Mouse (Mus musculus) liver, adult 2 months (tissue): Measurements from ENCODE around the gene Map2k2.

Experiments
- CTCF ChIP-seq: fragments of 200-500 bp; IDR thresholded peaks from 2 replicates; pipeline ENCODE4 v1.5.1; 2011; ENCODE audit warnings: low read depth, low read length, control low read depth
- POLR2A ChIP-seq: fragments of 200-500 bp; IDR thresholded peaks from 2 replicates; pipeline ENCODE4 v1.6.1; 2011; ENCODE audit warnings: low read length, control low read depth; ENCODE audit not compliant: insufficient read depth; ENCODE audit errors: extremely low read depth

DNA sequence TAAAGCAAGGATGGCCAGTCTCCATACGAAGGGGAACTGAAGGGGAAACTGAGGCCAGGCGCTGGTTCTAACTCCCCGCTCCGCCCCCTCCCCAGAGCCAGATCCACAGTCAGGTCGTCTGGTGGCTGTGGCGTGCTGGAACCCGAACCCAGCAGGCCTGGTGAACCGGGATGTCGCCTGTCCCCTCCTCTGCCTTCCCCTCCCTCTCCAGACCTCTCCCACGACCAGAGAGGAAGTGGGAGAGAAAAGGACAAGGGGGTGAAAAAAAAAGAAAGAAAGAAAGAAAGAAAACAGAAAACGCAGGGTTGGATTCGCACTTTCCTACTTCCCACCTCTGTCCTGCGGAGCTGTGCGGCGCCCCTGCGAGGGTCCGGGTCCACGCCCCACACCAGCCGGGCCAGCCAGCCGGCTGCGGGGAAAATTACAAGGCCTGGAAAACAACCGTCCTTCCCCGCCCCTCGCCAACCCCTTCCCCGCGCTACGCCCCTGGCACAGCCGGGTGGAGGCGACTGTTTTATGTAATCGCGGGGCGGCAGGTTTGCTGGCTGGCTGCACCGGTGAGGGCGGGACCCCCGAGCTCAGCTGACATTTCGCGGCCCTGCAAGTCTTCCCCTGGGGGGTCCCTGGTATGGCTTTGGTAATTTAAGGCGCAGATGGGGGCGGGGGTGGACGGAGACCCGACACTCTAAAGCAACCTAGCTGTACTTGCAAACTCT, 29.4 kb downstream of the Map2k2 start, which contains the start of gene Zbtb7a:
- no peak for TF ChIP-seq CTCF
- 0 out of 2 replicates have a peak, but pooled peaks have one; percentile 3 for TF ChIP-seq POLR2A
